Mouse (Mus musculus): Measurements from ENCODE around the gene Gm8094. TPM values are rescaled to one million over a fixed set of nuclear protein-coding genes. Genes with fewer than 3 reads are reported as not detected.

The Gm8094 gene
- not detected in 4 replicates for total RNA-seq (2023)

GRCm38 (mm10) chr14:43076543-43076942 is at the start of gene Gm8094:
Gene Gm8094 (minus strand): TSS chr14:43076643.

GRCm38 (mm10) chr14:43100301-43100700 is 23.9 kb upstream of the Gm8094 start, which contains the start of gene Gm8104:
Gene Gm8104 (plus strand): TSS chr14:43100601.

Other genes with a start within 250 kb of the Gm8094 start
- not detected in 4 replicates for gene Gm21977, start 223.2 kb downstream of the Gm8094 start, total RNA-seq (2023)
- not detected in 4 replicates for gene Gm8082, start 83.0 kb downstream of the Gm8094 start, total RNA-seq (2023)
- gene Gm10376, start 61.0 kb downstream of the Gm8094 start, total RNA-seq (2023), result not detected in 4 replicates
- not detected in 4 replicates for gene Gm8104, start 24.0 kb upstream of the Gm8094 start, total RNA-seq (2023)
- gene Gm7233, start 103.2 kb upstream of the Gm8094 start, total RNA-seq (2023), result not detected in 4 replicates
- gene Gm8122, start 158.7 kb upstream of the Gm8094 start, total RNA-seq (2023), result not detected in 4 replicates
- not detected in 4 replicates for gene Gm8126, start 182.0 kb upstream of the Gm8094 start, total RNA-seq (2023)
- gene Gm9732, start 198.4 kb upstream of the Gm8094 start, total RNA-seq (2023), result not detected in 4 replicates
- gene Gm8127, start 217.2 kb upstream of the Gm8094 start, total RNA-seq (2023), result not detected in 4 replicates